Mouse (Mus musculus) gastrocnemius, postnatal 10 days (tissue): ENCODE results near the gene Ear14. TPM values are rescaled to one million over a fixed set of nuclear protein-coding genes. Genes with fewer than 3 reads are reported as not detected.
"Not testable (repeated sequence)": the region's sequence is repeated elsewhere in the genome, so short reads cannot be mapped to it uniquely, and the experiment has no call there.

Experiments used
- DNase-seq: peaks from one replicate; pipeline ENCODE4 v3.0.0; 2021; ENCODE audit warnings: mixed read lengths
- long read RNA-seq, 2 experiments: library from polyadenylated mRNA; stranded (forward); transcript quantifications; one replicate each; pipeline ENCODE4 v2.0.0; 2021
- total RNA-seq, 2 experiments: library from RNA; stranded (reverse); gene quantifications; 2 replicates each; pipeline ENCODE4 v1.2.3; 2021

The Ear14 gene
- total RNA-seq, result not detected
- long read RNA-seq, experiment 1, result 0 reads
- long read RNA-seq, experiment 2, result 0 reads

DNA sequence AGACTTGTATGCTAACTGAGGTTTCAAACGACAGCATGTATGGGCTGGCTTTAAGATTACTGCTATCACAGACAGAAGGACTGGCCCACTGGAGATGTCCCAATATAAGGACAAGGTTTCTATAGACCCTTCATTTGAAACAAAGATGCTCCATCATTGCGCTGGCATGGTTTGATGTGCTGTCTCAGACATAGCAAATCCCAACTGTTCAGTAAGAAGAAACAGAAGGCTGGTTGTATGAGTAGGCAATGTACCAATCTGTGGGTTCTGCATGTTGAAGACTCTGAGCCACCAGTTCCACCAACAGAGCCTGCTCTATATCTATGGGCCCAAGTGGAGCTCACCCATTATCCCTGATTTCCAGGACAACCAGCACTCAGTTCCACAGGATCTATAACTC is at the start of gene Ear14:
Ear14 (plus strand) TSS at position 277 of the 400 bp plus-strand sequence.
- DNase-seq, result no peak

GRCm38 (mm10) chr14:51156056-51156735 is 47.0 kb upstream of the Ear14 start:
- no peak for DNase-seq

- DNase-seq, result no peak
These were observed 46.5 kb upstream of the Ear14 start for GRCm38 (mm10) chr14:51156736-51157068.

DNA sequence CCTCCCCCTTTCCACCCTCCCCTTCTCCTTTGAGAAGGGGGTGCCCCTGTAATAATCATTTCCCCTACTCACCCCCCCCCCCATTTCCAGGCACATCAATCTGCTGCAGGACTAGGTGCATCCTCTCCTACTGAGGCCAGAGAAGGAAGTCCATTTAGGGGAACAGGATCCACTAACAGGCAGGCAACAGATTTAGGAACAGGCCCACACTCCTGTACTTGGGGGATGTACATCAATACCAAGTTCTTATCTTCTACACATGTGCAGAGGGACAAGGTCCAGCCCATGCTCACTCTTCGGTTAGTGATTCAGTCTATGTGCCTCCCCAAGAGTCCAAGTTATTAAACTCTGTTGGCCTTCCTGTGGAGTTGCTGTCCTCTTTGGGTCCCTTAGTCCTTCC is 46.1 kb upstream of the Ear14 start:
- DNase-seq, result no peak

GRCm38 (mm10) chr14:51161976-51162375 is 41.2 kb upstream of the Ear14 start, which contains the start of gene Rnase2b:
Rnase2b (plus strand) TSS chr14:51162260.
- DNase-seq, result not testable (repeated sequence)

DNA sequence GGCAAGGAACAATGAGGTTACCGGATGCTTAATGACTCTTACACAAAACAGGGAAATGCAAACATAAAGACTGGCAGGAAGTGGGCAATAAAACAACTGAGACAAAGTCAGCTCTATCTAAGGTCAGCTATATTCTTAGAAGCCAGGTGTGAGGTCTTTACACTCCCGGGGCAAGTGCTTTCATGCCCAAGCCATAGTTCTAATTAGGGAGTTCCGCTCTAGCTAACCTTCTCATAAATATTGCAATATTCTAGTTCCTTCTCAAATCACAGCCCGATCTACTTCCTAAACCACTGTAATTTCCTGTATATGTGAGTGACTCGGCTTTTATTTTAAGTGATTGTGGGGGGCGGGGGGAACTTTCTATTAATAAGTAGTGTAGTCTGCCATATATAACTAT is 39.9 kb upstream of the Ear14 start:
- DNase-seq, result not testable (repeated sequence)

DNA sequence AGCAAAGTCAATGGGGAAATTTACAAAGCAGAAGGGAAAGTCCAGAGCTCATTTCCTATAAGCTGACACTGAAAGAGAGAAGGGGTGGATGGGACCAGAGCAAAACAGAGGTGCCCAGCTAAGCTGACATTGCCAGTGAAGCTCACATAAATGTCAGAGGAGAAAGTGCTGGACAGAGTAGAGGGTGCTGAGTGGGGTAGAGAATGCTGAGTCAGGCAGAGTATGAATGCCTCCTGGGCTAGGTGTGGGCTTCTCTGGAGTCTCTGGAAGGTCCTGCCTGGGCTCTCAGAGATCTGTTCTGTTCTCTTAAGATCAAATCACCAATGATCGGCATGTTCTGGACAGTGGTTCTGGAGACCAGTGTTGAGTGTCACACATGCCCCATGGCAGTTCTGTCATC is 37.8 kb upstream of the Ear14 start:
- no peak for DNase-seq

GRCm38 (mm10) chr14:51166068-51166467 is 37.1 kb upstream of the Ear14 start:
- DNase-seq, result no peak

GRCm38 (mm10) chr14:51172095-51172865 is 30.9 kb upstream of the Ear14 start:
- DNase-seq, result peak; percentile 29

DNA sequence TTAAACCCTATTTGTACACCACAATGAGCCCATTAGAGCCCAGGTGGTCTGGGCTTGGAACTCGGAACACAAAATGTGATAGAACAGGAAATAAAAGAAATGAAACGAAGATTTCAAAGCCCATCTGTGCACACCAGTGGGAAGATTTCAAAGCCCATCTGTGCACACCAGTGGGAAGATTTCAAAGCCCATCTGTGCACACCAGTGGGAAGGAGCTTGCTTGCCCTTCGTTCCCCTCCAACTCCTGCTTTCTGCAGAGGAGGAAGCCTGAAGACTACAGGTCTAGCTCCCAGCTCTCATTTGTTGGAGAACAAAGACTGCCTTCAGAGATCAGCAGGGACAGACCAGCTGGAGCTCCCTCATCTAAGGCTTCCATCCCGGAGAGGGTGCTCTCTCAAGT is 30.2 kb upstream of the Ear14 start:
- not testable (repeated sequence) for DNase-seq

- DNase-seq, result no peak
These were observed 29.3 kb upstream of the Ear14 start for GRCm38 (mm10) chr14:51173843-51174242.

- DNase-seq, result not testable (repeated sequence)
These were observed 22.1 kb upstream of the Ear14 start for GRCm38 (mm10) chr14:51181051-51181450.

DNA sequence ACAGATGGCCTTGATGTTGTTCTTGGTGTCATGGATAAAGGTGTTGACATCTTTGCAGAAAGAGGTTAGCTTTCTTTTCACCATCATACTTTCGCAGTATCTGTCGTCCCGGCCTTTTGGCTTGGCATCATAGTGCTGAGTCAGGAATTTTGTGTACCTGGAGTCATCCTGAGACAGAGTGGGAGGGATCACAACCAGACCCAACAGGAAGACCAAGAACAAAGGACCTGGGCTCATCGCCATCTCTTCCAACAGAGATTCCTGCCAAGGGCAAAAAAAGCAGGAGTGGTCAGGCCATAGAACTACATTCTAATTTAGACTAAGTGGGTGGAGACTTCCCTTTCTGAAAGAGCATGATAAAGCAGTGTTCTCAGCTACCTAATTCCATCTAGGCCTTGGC is 7.5 kb upstream of the Ear14 start:
- no peak for DNase-seq

DNA sequence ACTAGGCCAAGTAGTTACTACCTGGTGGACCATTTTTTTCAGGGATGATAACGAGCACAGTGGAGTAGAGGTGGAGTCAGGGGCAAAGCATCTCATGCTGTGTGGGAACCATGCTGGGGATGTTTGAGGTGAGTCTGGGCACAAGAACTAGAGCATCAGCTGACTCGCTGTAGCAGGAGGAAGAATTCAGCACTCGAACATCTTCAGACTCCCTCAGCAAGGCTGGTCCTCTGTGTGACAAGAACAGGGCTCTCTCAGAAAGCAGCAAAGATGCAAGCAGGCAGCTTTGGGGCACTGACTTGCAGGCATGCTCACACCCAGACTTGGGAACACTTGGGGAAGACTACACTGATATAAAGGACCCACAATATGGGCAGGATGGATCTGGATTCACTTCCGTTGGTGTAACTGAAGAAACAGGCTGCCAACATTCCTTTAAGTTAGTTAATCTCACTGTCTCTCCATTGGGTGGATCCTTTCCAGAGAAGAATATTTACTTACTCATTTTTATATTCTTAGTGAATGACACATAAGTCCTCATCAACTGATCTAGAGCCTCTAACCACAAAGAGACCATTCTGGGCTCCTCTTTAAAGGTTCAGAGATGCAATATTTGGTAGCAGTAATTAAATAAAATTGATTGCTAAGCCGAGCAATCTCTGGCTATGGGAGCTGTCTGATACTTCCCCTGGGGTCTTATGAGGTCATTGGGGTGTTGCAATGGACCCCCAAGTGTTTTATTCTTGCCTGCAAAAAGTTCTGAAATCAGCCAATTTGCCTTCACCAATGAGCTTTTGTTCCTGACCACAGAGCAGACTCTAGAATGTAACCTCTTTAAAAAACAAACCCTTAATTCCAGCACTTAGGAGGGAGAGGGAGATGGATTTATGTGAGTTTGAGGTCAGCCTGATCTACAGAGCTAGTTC is 3.8 kb upstream of the Ear14 start, which contains the start of gene Ang2:
Ang2 (minus strand) TSS at position 51 of the 926 bp plus-strand sequence.
- no peak for DNase-seq

DNA sequence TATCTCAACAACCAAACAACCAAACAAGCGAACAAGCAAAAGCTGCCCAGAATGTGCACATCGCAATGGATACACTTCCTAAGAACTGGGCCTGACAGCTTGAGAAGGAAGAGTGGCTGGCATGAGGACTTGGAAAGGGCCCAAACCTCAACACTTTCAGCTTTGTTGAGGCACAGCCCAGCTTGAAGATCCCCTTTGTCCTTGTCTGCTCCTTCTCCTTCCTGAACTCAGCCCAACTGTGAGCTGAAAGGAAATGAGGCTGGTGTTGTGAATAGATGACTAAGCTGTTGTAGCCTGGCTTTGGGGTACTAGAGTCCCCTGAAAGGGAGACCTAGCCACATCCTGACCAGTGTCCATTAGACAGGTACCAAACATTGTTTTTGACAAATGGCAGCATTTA is 3.1 kb upstream of the Ear14 start:
- DNase-seq, result no peak

DNA sequence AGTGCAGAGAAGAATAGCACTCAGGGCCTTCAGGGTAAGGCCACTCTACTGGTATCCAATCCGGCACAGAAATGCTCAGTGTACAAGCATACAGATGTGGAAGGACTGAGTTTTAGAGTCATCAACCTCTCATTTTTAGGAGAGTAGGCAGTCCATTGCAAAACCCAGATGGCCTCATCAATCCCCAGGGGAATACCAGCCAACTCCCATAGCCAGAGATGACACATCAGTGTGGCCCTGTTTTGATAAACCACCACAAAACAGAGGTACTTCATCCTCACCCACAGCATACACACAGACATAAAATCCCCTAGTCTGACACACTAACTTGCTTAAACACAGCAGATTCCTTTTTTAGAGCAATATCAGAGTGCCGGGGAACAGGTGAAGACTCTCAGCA is 2.7 kb upstream of the Ear14 start:
- no peak for DNase-seq

GRCm38 (mm10) chr14:51220075-51220474 is 16.9 kb downstream of the Ear14 start:
- not testable (repeated sequence) for DNase-seq

- DNase-seq, result not testable (repeated sequence)
These were observed 26.5 kb downstream of the Ear14 start for GRCm38 (mm10) chr14:51229657-51230056.

- DNase-seq, result not testable (repeated sequence)
These were observed 34.3 kb downstream of the Ear14 start for GRCm38 (mm10) chr14:51237488-51237887.

GRCm38 (mm10) chr14:51240899-51241298 is 37.7 kb downstream of the Ear14 start:
- DNase-seq, result peak; percentile 11

- no peak for DNase-seq
These were observed 44.5 kb downstream of the Ear14 start for GRCm38 (mm10) chr14:51247736-51248135.

- DNase-seq, result no peak
These were observed 47.2 kb downstream of the Ear14 start for GRCm38 (mm10) chr14:51250348-51250747.
